Mouse (Mus musculus) neutrophil, adult 5-6 weeks (primary cell): Measurements from ENCODE around the gene Slc32a1. TPM values are rescaled to one million over a fixed set of nuclear protein-coding genes. Genes with fewer than 3 reads are reported as not detected.

Experiments used
- ATAC-seq: fragments of 151-379, 151-347 bp; 2 replicates; pipeline ENCODE4 v1.8.0; 2017; ENCODE audit warnings: mild to moderate bottlenecking, moderate TSS enrichment; ENCODE audit not compliant: insufficient number of reproducible peaks, poor library complexity, low FRiP score, severe bottlenecking; ENCODE audit errors: extremely low read depth
- total RNA-seq: library from RNA; stranded (forward); fragments of 200-1000 nt; gene quantifications from 2 replicates; pipeline ENCODE4 v1.2.3, GENCODE M21; 2017

Gene Slc32a1
- total RNA-seq, 1 experiment from 2014 or later, result not detected

GRCm38 (mm10) chr2:158651159-158651908, 40.8 kb downstream of the Slc32a1 start:
- ATAC-seq, result peak; percentile 17; the same call in 1 of the 2 replicates

DNA sequence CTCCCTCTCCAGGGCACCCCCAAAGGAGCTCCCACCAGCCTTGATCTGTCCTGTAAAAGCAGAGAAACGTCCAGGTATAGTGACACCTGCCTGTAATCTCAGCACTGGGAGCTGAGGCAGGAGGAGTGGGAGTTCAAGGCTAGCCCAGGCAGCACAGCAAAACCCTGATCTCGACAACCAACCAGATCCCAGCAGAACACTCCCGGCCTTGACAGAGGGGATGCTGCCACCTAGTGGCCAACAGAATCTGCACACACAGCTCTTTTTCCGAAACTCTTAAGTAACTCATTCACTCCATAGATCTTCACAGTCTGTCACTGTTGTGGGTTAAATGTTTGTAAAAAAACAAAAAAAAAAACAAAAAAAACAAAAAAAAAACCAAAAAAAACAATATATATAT, 42.4 kb downstream of the Slc32a1 start:
- ATAC-seq, result peak; percentile 80

DNA sequence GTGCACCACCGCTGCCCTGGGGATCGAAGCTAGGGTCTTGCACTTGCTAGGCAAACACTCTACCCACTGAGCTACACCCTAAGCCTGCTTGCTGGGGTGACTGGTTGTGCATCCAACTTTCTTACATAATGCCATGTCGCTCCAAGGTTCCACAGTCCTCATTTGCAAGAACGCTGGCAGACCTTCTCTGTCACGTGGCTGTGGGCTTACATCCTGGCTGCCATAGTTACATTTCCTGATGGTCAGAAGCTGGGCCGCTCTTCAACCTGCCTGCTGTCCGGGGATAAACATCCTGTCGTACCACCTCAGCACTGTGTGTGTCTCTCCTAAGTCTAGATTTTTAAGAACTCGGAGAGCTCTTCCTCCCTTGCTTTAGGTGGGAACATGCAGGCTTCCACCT, 44.1 kb downstream of the Slc32a1 start:
- ATAC-seq, result no peak

- no peak for ATAC-seq
Observed at GRCm38 (mm10) chr2:158655806-158656205, 45.2 kb downstream of the Slc32a1 start.

DNA sequence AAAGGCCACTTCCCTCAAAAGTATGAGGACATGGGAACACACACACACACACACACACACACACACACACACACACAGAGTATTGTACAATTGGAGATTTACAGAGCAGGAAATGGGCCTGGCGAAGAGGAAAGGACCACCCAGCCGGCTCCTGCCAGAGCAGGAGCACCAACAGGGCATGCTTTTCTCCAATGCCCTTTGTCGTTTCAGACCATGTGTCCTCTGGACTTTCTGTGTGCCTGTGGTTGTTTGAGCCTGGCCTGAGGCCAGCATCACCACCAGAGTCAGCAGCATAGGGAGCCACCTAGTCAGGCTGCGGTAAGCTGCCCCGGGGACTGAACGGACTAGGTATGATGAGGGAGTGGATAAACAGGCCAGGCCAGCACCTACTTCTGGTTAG, 48.3 kb downstream of the Slc32a1 start:
- no peak for ATAC-seq

- ATAC-seq, result no peak
Observed at GRCm38 (mm10) chr2:158659346-158659745, 48.8 kb downstream of the Slc32a1 start.

- ATAC-seq, result no peak
Observed at GRCm38 (mm10) chr2:158665098-158665497, 54.5 kb downstream of the Slc32a1 start, which contains the start of gene Ppp1r16b. Gene Ppp1r16b, plus strand, starts transcription at chr2:158665398.

Other genes starting within 250 kb of the Slc32a1 start
- gene Snhg11, start 235.1 kb upstream of the Slc32a1 start, total RNA-seq, result not detected in 2 replicates
- gene Ralgapb, start 200.9 kb upstream of the Slc32a1 start, total RNA-seq, result 71.7 and 86.1 TPM in 2 replicates
- gene Adig, start 108.2 kb upstream of the Slc32a1 start, total RNA-seq, result not detected in 2 replicates
- not detected in 2 replicates for gene Arhgap40, start 98.0 kb upstream of the Slc32a1 start, total RNA-seq
- gene Actr5, start 14.1 kb downstream of the Slc32a1 start, total RNA-seq, result 29.6 and 32.8 TPM in 2 replicates
- 51.2 and 52.0 TPM in 2 replicates for gene Ppp1r16b, start 54.6 kb downstream of the Slc32a1 start, total RNA-seq
- gene Fam83d, start 157.3 kb downstream of the Slc32a1 start, total RNA-seq, result 0.12 and 0.49 TPM in 2 replicates
- gene Dhx35, start 184.0 kb downstream of the Slc32a1 start, total RNA-seq, result 15.4 and 17.1 TPM in 2 replicates